Mouse (Mus musculus) urinary bladder, postnatal 4 days (tissue): ENCODE data around the gene Stx6.
A peak's percentile ranks its signal among the peaks of the same experiment; 100 is the strongest.

Experiments
- DNase-seq, 2 experiments: peaks; one replicate each; pipeline ENCODE4 v3.0.0; 2021 to 2022; ENCODE audit warnings: low spot score in 2 of 2

Stx6 gene

GRCm38 (mm10) chr1:155233378-155233777 is 74.9 kb downstream of the Stx6 start:
- no peak for DNase-seq

- peak in 1 of 2 experiments; percentile 73 for DNase-seq
These were observed 75.6 kb downstream of the Stx6 start for GRCm38 (mm10) chr1:155233931-155234607.

- no peak for DNase-seq
These were observed 77.1 kb downstream of the Stx6 start for GRCm38 (mm10) chr1:155235641-155236040.

GRCm38 (mm10) chr1:155236306-155237024 is 78.0 kb downstream of the Stx6 start:
- no peak for DNase-seq

- peak in 1 of 2 experiments; percentile 46 for DNase-seq
These were observed 78.9 kb downstream of the Stx6 start for GRCm38 (mm10) chr1:155237390-155237789.

GRCm38 (mm10) chr1:155238126-155238525 is 79.6 kb downstream of the Stx6 start:
- DNase-seq = no peak

- DNase-seq = no peak
These were observed 80.7 kb downstream of the Stx6 start for GRCm38 (mm10) chr1:155239169-155239568.

GRCm38 (mm10) chr1:155239962-155240717 is 81.6 kb downstream of the Stx6 start:
- no peak for DNase-seq

- no peak for DNase-seq
These were observed 83.4 kb downstream of the Stx6 start for GRCm38 (mm10) chr1:155241701-155242487.

GRCm38 (mm10) chr1:155242488-155242745 is 83.9 kb downstream of the Stx6 start:
- peak in 1 of 2 experiments; percentile 22 for DNase-seq

GRCm38 (mm10) chr1:155243797-155244770 is 85.6 kb downstream of the Stx6 start, which contains the start of gene BC034090:
Gene BC034090 (minus strand): TSS chr1:155244444.
- peak; percentile 69 for DNase-seq

GRCm38 (mm10) chr1:155244771-155245211 is 86.3 kb downstream of the Stx6 start:
- no peak for DNase-seq

GRCm38 (mm10) chr1:155245516-155245915 is 87.0 kb downstream of the Stx6 start:
- DNase-seq = peak; percentile 16 to 57

GRCm38 (mm10) chr1:155247441-155247840 is 88.9 kb downstream of the Stx6 start:
- no peak for DNase-seq

GRCm38 (mm10) chr1:155248041-155248440 is 89.5 kb downstream of the Stx6 start:
- DNase-seq = peak; percentile 13 to 52

GRCm38 (mm10) chr1:155249896-155250295 is 91.4 kb downstream of the Stx6 start:
- DNase-seq = peak; percentile 14 to 32

GRCm38 (mm10) chr1:155250531-155251135 is 92.1 kb downstream of the Stx6 start:
- DNase-seq = peak; percentile 15 to 52

- peak; percentile 8 to 49 for DNase-seq
These were observed 93.1 kb downstream of the Stx6 start for GRCm38 (mm10) chr1:155251596-155251995.

GRCm38 (mm10) chr1:155252631-155253121 is 94.2 kb downstream of the Stx6 start:
- DNase-seq = peak in 1 of 2 experiments; percentile 25

- peak in 1 of 2 experiments; percentile 39 for DNase-seq
These were observed 94.6 kb downstream of the Stx6 start for GRCm38 (mm10) chr1:155253126-155253525.
